Mouse (Mus musculus): ENCODE measurements at regions not wholly inside any gene's neighbourhood (a gene's known extent, or its start where the extent isn't known, plus 50 kb on each side); places are given as distances from the start of the nearest gene placed in this dataset.

- TF ChIP-seq CTCF (IDR thresholded peaks at IDR 0.05; ENCODE audit: low read depth, low read length) (no peak), POLR2A (IDR thresholded peaks at IDR 0.05; ENCODE audit: insufficient read depth, low read length) (no peak)
Observed at GRCm38 (mm10) chr8:126683950-126684349, 90.2 kb upstream of the Irf2bp2 start.
